Mouse (Mus musculus): ENCODE measurements around the gene 4933417A18Rik. TPM values are rescaled to one million over a fixed set of nuclear protein-coding genes. Genes with fewer than 3 reads are reported as not detected.
A peak's percentile ranks its signal among the peaks of the same experiment; 100 is the strongest.

Gene 4933417A18Rik
- polyA plus RNA-seq, 1 experiment from 2014 or later = not detected

DNA sequence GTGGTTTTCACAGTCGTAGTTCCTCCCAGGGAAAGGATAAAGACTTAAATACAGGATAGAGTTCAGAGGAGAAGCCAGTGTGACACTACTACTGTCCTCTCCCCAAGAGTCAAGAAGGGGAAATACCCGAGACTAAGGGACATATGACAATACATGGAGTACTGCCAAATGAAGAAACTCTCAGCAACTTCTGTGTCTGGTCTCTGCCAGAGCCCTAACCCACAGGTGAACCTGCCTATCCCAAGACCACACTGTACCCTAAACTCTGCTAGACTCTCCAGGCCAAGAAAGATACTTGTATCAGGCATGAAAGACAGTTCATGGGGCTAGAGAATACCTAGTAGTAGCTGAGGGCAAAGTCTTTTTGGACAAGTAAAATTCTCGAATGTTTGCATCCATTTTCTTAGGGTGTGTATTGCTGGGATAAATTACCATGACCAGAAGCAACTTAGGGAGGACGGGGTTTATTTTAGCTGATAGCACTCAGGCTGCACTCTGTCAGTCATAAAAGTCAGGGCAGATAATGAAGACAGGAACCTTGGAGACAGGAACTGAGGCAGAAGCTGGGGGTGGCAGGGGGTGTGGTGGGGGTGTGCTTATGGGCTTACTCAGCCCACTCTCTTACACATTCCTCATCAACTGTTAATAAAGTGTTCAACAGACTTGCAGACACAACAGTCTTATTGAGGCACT, 67.5 kb downstream of the 4933417A18Rik start:
- H3K36me3 ChIP-seq (ENCODE audit: control insufficient read depth, insufficient read depth, low read length) = peaks cover 29% of the 10 kb centered on the region
- peaks cover 9% of the 10 kb centered on the region for H3K4me1 ChIP-seq (ENCODE audit: control insufficient read depth, insufficient read depth, low read length)
- no peaks in the 10 kb centered on the region for H3K9me3 ChIP-seq (replicated peaks; ENCODE audit: control insufficient read depth, low read length)
- no peak for ATAC-seq
- no peak overlapping the region for H3K4me3 ChIP-seq (ENCODE audit: low read depth, low read length)
- no peak overlapping the region for H3K4me2 ChIP-seq (ENCODE audit: low read length)
- H3K27ac ChIP-seq (ENCODE audit: low read depth, low read length) = no peak overlapping the region
- WGBS = 73% methylated on average over 4 of the region's 4 CpGs
- no peak overlapping the region for H3K9ac ChIP-seq (ENCODE audit: low read length)
- no peak for DNase-seq (ENCODE audit: low spot score)
- no peaks in the 10 kb centered on the region for H3K27me3 ChIP-seq (replicated peaks; ENCODE audit: control insufficient read depth, insufficient read depth, low read length)

DNA sequence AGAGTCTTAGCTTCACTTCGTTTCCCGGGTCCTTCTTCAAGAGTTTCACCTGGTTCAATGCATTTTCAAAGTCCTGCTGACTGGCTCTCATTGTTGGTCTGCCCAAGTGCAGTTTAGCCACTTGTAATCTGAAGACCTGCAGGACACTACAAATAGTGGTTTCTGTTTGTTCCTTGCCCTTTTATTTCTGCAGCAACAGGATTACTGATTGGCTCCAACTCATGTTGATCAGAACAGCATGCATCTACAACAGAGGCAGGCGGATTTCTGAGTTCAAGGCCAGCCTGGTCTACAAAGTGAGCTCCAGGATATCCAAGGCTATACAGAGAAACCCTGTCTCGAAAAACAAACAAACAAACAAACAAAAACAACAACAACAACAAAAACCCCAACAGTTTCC, 68.9 kb downstream of the 4933417A18Rik start:
- H3K9ac ChIP-seq (ENCODE audit: low read length) = peak overlapping the region; percentile 74; the same call in 1 of the 2 replicates
- H3K36me3 ChIP-seq (ENCODE audit: control insufficient read depth, insufficient read depth, low read length) = peaks cover 15% of the 10 kb centered on the region
- H3K4me2 ChIP-seq (ENCODE audit: low read length) = peak overlapping the region; percentile 66
- H3K27me3 ChIP-seq (replicated peaks; ENCODE audit: control insufficient read depth, insufficient read depth, low read length) = no peaks in the 10 kb centered on the region
- peak overlapping the region; percentile 50 for H3K4me3 ChIP-seq (ENCODE audit: low read depth, low read length)
- no peak overlapping the region for H3K27ac ChIP-seq (ENCODE audit: low read depth, low read length)
- H3K9me3 ChIP-seq (replicated peaks; ENCODE audit: control insufficient read depth, low read length) = no peaks in the 10 kb centered on the region
- DNase-seq (ENCODE audit: low spot score) (no peak), ATAC-seq (no peak)
- H3K4me1 ChIP-seq (ENCODE audit: control insufficient read depth, insufficient read depth, low read length) = peaks cover 9% of the 10 kb centered on the region
- WGBS = 56% methylated on average over 4 of the region's 4 CpGs

- peak overlapping the region; percentile 50 for H3K4me3 ChIP-seq (ENCODE audit: low read depth, low read length)
- peaks cover 9% of the 10 kb centered on the region for H3K4me1 ChIP-seq (ENCODE audit: control insufficient read depth, insufficient read depth, low read length)
- peak overlapping the region; percentile 72; the same call in 1 of the 2 replicates for H3K27ac ChIP-seq (ENCODE audit: low read depth, low read length)
- WGBS = under 1% methylated on average over 22 of the region's 22 CpGs
- H3K27me3 ChIP-seq (replicated peaks; ENCODE audit: control insufficient read depth, insufficient read depth, low read length) = no peaks in the 10 kb centered on the region
- H3K9ac ChIP-seq (ENCODE audit: low read length) = peak overlapping the region; percentile 74
- DNase-seq (ENCODE audit: low spot score) (peak; percentile 35), ATAC-seq (peak; percentile 56)
- H3K4me2 ChIP-seq (ENCODE audit: low read length) = peak overlapping the region; percentile 66
- peaks cover 10% of the 10 kb centered on the region for H3K36me3 ChIP-seq (ENCODE audit: control insufficient read depth, insufficient read depth, low read length)
- H3K9me3 ChIP-seq (replicated peaks; ENCODE audit: control insufficient read depth, low read length) = no peaks in the 10 kb centered on the region
Observed at GRCm38 (mm10) chr13:34993595-34993982, 69.4 kb downstream of the 4933417A18Rik start.

DNA sequence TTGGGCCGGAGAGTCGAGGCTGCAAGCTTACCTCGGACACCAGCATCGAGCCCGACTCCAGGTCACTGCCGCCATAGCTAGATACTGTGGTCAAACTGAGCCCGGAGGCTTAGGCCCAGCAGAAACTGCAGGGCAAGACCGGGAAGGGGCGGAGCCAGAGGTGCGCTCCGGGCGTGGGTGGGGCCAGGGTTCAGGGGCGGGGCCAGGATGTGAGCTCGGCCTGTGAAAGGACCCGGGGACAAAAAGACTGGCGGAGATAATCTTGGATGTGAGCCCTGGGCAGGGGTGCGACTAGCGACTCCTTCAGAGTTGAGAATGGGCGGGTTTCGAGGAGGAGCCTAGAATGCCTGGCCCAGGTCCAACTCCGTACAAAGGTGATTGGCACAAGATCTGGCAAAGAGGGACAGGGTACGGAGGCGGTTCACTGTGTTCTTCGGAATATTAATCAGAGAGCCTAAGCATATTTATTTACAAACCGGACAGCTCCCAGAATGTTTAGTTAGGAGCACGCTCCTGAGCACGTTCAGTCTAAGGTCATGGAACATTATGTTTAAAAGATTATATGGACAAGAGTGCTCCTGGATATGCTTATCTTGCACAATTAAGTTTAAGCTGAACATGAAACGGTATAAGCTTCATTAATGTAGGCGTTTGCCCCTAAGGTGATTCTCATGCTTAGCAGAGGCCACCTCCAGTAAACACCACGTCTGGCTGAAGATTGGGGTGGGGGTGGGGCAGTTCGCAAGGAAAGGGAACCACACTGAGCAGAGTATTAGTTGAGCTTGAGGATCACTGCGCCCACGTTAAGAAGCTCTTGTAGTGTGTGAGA, 70.0 kb downstream of the 4933417A18Rik start:
- Histone ChIP-seq H3K27ac (ENCODE audit: low read depth, low read length) (peak overlapping the region; percentile 72; the same call in 1 of the 2 replicates), H3K4me1 (ENCODE audit: control insufficient read depth, insufficient read depth, low read length) (peaks cover 9% of the 10 kb centered on the region), H3K9ac (ENCODE audit: low read length) (peak overlapping the region; percentile 74), H3K9me3 (replicated peaks; ENCODE audit: control insufficient read depth, low read length) (no peaks in the 10 kb centered on the region), H3K4me2 (ENCODE audit: low read length) (peak overlapping the region; percentile 66), H3K27me3 (replicated peaks; ENCODE audit: control insufficient read depth, insufficient read depth, low read length) (no peaks in the 10 kb centered on the region), H3K4me3 (ENCODE audit: low read depth, low read length) (peak overlapping the region; percentile 50), H3K36me3 (ENCODE audit: control insufficient read depth, insufficient read depth, low read length) (peaks cover 4% of the 10 kb centered on the region)
- peak; percentile 96 for ATAC-seq
- peak; percentile 98 for DNase-seq (ENCODE audit: low spot score)
- WGBS = under 1% methylated on average over 33 of the region's 33 CpGs

- no peak overlapping the region for H3K9ac ChIP-seq (ENCODE audit: low read length)
- WGBS = 66% methylated on average over 2 of the region's 2 CpGs
- H3K36me3 ChIP-seq (ENCODE audit: control insufficient read depth, insufficient read depth, low read length) = no peaks in the 10 kb centered on the region
- no peaks in the 10 kb centered on the region for H3K9me3 ChIP-seq (replicated peaks; ENCODE audit: control insufficient read depth, low read length)
- H3K27me3 ChIP-seq (replicated peaks; ENCODE audit: control insufficient read depth, insufficient read depth, low read length) = no peaks in the 10 kb centered on the region
- H3K27ac ChIP-seq (ENCODE audit: low read depth, low read length) = no peak overlapping the region
- peak; percentile 10 for DNase-seq (ENCODE audit: low spot score)
- no peak overlapping the region for H3K4me2 ChIP-seq (ENCODE audit: low read length)
- no peak for ATAC-seq
- H3K4me3 ChIP-seq (ENCODE audit: low read depth, low read length) = no peak overlapping the region
- H3K4me1 ChIP-seq (ENCODE audit: control insufficient read depth, insufficient read depth, low read length) = peaks cover 9% of the 10 kb centered on the region
Observed at GRCm38 (mm10) chr13:34995925-34996324, 71.7 kb downstream of the 4933417A18Rik start.

Other genes starting within 250 kb of the 4933417A18Rik start
- not detected in 2 replicates for gene Fam50b, start 189.6 kb upstream of the 4933417A18Rik start, polyA plus RNA-seq (2014; fragmentation: Nextera tagmentation; extraction: Ambion mirVana)
- 64.6 and 74.8 TPM in 2 replicates for gene Prpf4b, start 49.1 kb upstream of the 4933417A18Rik start, polyA plus RNA-seq (2014; fragmentation: Nextera tagmentation; extraction: Ambion mirVana)
- 0.79 and 0.89 TPM in 2 replicates for gene Fam217a, start 99 bp upstream of the 4933417A18Rik start, polyA plus RNA-seq (2014; fragmentation: Nextera tagmentation; extraction: Ambion mirVana)
- gene Eci3, start 39.4 kb downstream of the 4933417A18Rik start, polyA plus RNA-seq (2014; fragmentation: Nextera tagmentation; extraction: Ambion mirVana) = 0.19 and 0.30 TPM in 2 replicates
- 139 and 158 TPM in 2 replicates for gene Eci2, start 102.7 kb downstream of the 4933417A18Rik start, polyA plus RNA-seq (2014; fragmentation: Nextera tagmentation; extraction: Ambion mirVana)

All from forebrain, embryonic 14.5 days (tissue).